Mouse (Mus musculus): Measurements from ENCODE around the gene Rpl13a.
"Not testable (repeated sequence)": the region's sequence is repeated elsewhere in the genome, so short reads cannot be mapped to it uniquely, and the experiment has no call there.

The Rpl13a gene

DNA sequence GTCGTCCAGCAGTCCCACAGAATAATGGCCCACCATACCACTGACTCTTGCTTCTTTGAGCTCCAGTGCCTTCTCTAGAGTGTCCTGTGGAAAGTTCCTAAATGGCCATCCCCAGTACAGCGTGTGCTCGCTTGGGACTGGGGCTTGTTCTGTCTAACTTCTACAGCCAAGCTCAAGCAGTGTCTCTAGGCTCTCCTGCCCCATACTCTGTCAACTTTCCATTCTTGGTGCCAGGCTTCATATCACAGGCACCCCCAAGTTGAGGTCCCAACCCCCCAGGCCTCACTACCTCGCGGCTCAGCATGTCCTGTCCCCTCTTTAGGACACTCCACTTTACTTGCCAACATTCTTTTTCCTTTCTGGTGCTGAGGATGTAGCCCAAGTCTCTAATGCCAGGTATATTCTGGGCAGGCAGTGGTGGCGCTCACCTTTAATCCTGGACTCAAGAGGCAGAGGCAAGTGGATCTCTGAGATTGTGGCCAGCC, 31.8 kb upstream of the Rpl13a start:
- in situ Hi-C loops (cut with MboI; ENCODE audit: low pct_unique_long_range_greater_than_20kb in 1 of 2, low sequenced_read_pairs in 2 of 2, unreplicated experiment in 1 of 2), result no loop called here

- in situ Hi-C loops (cut with MboI; ENCODE audit: low pct_unique_long_range_greater_than_20kb in 1 of 2, low sequenced_read_pairs in 2 of 2, unreplicated experiment in 1 of 2), result no loop called here
Measured at GRCm38 (mm10) chr7:45158991-45159390, 30.4 kb upstream of the Rpl13a start.

DNA sequence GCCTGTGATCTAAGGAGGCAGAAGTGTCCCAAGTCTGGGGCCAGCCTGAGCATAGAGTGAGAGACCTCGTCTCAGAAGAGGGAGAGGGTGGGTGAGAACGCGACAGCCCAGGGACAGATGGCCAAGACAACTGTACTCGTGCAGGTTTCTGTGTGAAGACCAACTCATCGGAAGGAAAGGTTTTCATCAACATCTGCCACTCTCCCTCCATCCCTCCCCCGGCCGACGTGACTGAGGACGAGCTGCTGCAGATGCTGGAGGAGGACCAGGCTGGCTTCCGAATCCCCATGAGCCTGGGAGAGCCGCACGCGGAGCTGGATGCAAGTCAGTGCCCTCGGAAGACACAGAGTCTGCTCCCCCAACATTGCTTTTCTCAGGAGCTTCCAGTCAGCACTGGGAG, 28.9 kb upstream of the Rpl13a start:
- in situ Hi-C loops (cut with MboI; ENCODE audit: low pct_unique_long_range_greater_than_20kb in 1 of 2, low sequenced_read_pairs in 2 of 2, unreplicated experiment in 1 of 2), result no loop called here

DNA sequence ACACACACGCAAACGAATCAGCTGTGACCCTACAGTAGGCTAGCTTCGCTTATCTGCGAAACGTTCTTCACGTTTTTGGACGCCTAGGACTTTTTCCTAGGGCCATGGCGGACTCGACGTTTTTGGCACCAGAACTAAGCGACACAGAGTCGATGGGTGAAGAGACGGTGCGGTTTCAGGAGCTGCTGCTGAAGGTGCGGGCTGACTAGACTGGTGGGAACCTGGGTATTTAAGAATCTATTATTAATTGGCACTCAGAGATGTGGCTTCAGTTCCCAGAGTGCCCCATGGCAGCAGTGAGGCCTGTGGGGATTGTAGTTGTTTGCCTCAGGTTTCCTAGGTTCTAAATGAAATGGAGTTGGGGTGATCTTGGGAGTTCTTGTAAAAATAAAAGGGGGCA, 27.6 kb upstream of the Rpl13a start:
- in situ Hi-C loops (cut with MboI; ENCODE audit: low pct_unique_long_range_greater_than_20kb in 1 of 2, low sequenced_read_pairs in 2 of 2, unreplicated experiment in 1 of 2), result no loop called here

DNA sequence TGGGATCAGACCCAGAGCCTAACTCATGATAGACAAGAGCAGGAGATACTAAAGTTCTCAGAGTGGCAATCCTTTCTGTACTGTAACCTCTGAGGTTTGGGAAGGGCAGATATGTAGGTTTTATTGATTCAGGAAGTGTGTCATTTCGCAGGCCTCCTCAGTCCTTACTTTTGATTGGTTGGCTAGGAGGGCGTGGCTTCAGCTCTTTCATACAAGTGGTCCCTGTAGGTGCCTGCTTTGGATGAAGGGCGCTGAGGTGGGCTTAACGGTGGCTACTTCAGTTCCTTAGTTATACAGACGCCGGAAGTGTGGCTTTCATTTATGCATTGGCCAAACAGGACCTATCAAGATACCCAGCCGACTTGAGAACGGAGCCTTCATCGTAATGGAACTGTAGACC, 27.0 kb upstream of the Rpl13a start:
- in situ Hi-C loops (cut with MboI; ENCODE audit: low pct_unique_long_range_greater_than_20kb in 1 of 2, low sequenced_read_pairs in 2 of 2, unreplicated experiment in 1 of 2), result no loop called here

DNA sequence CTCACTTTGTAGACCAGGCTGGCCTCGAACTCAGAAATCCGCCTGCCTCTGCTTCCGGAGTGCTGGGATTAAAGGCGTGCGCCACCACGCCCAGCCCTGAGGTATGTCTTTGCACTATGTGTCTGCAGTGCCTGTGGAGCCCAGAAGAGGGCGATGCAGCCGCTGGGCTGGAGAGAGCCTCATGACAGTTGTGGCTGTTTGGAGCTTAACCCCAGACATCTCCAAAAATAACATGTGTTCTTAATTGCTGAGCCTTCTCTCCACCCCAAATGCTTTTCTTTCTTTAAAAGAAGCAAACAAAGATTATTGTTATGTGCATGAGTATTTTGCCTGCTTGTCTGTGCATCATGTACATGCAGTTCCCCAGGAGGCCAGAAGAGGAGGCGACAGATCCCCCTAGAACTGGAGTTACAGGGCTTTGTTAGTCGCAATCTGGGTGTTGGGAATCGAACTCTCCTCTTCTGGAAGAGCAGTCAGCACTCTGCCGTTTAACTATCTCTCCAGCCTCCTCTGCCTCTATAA, 26.5 kb upstream of the Rpl13a start:
- in situ Hi-C loops (cut with MboI; ENCODE audit: low pct_unique_long_range_greater_than_20kb in 1 of 2, low sequenced_read_pairs in 2 of 2, unreplicated experiment in 1 of 2), result no loop called here

GRCm38 (mm10) chr7:45154096-45154992, 25.8 kb upstream of the Rpl13a start, which contains the start of the genes Pih1d1 and Aldh16a1:
TSS of gene Pih1d1 (plus strand) at chr7:45154303.
TSS of gene Aldh16a1 (minus strand) at chr7:45154584.
- in situ Hi-C loops (cut with MboI; ENCODE audit: low pct_unique_long_range_greater_than_20kb in 1 of 2, low sequenced_read_pairs in 2 of 2, unreplicated experiment in 1 of 2), result no loop called here

DNA sequence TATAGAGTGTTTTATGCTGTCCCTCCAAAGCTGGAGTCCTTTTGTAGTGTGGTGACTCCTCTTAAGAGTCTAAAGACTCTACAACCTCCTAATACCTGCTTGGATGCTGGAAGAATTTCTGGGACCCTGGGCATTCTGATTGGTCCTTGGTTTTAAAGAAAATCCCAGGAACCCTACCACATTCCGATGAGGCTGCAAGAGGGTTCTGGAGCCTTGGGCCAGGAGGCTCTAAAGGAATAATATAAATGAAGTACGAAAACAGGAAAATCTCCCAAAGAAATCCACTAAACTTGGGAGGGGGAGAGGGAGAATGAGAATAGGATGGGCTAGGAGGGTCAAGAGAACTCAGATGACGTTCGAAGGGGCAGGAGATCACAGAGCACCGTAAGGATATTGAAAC, 25.0 kb upstream of the Rpl13a start:
- in situ Hi-C loops (cut with MboI; ENCODE audit: low pct_unique_long_range_greater_than_20kb in 1 of 2, low sequenced_read_pairs in 2 of 2, unreplicated experiment in 1 of 2), result no loop called here

- in situ Hi-C loops (cut with MboI; ENCODE audit: low pct_unique_long_range_greater_than_20kb in 1 of 2, low sequenced_read_pairs in 2 of 2, unreplicated experiment in 1 of 2), result not testable (repeated sequence)
Measured at GRCm38 (mm10) chr7:45153052-45153451, 24.5 kb upstream of the Rpl13a start.

GRCm38 (mm10) chr7:45151303-45151702, 22.7 kb upstream of the Rpl13a start:
- in situ Hi-C loops (cut with MboI; ENCODE audit: low pct_unique_long_range_greater_than_20kb in 1 of 2, low sequenced_read_pairs in 2 of 2, unreplicated experiment in 1 of 2), result no loop called here

DNA sequence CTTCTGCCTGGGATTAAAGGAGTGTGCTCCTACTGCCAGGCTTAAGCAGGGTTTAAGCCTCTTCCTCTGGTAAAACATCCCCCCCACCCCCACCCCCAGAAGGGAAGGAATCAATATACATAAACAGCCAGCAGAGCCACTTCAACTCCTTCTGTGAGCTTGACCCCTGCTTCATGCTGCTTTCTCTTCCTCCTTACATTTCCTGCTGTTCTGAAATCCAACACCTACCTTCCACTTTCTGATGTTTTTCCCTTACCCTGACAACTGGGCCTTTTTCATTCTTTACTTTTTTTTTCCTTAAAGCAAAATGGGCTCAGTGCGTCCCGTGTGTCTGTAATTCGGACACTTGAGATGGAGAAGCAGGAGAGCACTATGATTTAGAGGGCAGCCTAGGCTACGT, 21.8 kb upstream of the Rpl13a start:
- in situ Hi-C loops (cut with MboI; ENCODE audit: low pct_unique_long_range_greater_than_20kb in 1 of 2, low sequenced_read_pairs in 2 of 2, unreplicated experiment in 1 of 2), result no loop called here

DNA sequence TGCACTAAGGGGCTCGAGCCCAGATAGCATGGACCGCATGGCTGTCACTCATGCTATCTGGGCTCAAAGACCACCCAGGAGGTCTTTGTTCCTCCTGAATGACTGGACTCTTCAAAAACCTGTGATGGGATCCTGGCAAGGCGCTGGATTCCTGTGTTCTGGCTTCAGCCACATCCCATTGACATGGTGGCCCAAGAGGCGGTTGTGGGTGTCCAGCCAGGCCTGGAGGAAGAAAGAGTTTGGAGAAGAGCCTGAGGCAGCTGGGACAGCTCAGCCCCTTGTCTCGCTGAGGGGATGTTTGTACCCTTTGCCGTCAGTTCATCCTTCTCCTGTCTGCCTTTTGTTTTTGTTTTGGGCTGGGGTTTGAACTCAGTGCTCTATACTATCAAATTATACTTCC, 21.0 kb upstream of the Rpl13a start:
- in situ Hi-C loops (cut with MboI; ENCODE audit: low pct_unique_long_range_greater_than_20kb in 1 of 2, low sequenced_read_pairs in 2 of 2, unreplicated experiment in 1 of 2), result no loop called here

DNA sequence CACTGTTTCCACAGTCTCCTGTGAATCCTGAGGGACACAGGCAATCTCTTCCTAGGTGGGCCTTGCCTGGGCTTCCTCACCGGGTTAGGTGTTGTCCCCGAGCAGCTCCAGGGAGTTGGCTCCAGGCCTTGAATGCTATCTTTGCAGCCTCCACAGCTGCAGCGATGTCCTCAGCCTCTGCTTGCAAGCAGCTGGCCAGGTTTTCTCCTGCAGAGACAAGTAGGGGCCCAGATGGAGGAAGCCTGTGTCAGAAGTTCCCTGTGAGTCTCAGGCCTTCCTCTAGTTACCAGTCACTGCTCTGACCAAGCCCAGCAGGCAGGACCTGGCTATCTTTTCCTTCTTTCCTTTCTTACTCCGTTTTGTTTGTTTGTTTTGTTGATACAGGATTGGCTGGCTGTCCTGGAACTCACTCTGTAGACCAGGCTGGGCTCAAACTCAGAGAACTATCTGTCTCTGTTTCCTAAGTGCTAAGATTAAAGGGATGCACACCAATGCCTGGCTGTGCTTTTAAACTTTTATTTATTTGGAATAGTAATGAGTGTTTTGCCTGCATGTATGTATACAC, 20.1 kb upstream of the Rpl13a start:
- in situ Hi-C loops (cut with MboI; ENCODE audit: low pct_unique_long_range_greater_than_20kb in 1 of 2, low sequenced_read_pairs in 2 of 2, unreplicated experiment in 1 of 2), result no loop called here

DNA sequence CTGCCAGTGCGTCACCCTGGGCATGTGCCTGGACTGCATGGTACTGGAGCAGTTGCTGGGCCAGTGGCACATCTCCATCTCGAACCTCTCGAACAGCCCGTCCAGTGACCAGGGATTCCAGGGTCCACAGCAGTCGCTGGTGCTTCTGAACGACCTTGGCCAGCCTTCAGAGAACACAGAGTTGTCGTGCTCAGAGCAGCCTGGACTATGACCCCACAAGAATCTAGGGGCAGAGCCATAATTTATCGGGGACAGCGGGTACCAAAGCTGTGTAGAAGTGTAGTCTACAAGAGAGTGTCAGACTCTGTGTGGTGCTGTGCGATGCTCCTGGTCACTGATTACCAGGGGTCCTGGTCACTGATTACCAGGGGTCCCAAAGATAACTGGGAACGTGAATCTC, 19.3 kb upstream of the Rpl13a start:
- in situ Hi-C loops (cut with MboI; ENCODE audit: low pct_unique_long_range_greater_than_20kb in 1 of 2, low sequenced_read_pairs in 2 of 2, unreplicated experiment in 1 of 2), result no loop called here

DNA sequence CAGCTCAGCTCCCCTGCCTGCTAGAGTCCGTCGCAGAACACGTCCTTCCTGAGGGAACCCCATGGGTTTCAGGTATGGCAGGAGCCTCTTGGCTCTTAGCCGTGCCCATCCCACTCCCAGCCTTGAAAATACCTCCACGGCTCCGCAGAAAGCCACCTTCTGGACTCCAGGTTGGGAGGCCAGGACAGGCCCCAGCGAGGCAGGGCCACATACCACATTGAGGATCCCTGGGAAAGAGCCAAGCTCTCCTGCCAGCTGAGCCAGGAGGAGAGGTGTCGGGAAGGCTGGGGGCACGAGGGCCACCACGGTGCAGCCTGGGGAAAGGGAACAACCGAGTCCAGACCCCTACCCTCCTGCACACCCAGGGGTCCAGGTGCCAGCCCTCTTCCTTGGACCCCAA, 18.7 kb upstream of the Rpl13a start:
- in situ Hi-C loops (cut with MboI; ENCODE audit: low pct_unique_long_range_greater_than_20kb in 1 of 2, low sequenced_read_pairs in 2 of 2, unreplicated experiment in 1 of 2), result no loop called here

DNA sequence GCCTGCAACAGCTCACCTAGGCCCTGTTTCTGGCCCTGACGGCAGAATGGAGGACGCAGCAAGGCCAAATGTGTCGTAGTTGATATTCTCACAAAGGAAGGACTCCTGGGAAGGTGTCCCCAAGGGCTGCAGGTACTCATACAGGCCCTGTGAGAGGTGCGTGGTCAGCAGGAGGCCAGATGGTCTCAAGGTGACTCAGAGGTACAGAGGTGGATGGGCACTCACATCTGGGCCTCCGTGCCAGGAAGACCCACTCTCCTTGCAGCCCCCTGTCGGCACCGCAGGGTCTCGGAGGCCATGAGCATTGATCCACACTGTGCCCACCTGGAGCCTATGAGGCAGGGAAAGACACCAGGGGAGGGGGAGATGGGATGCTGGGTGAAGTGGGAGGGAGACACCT, 16.9 kb upstream of the Rpl13a start:
- in situ Hi-C loops (cut with MboI; ENCODE audit: low pct_unique_long_range_greater_than_20kb in 1 of 2, low sequenced_read_pairs in 2 of 2, unreplicated experiment in 1 of 2), result no loop called here

DNA sequence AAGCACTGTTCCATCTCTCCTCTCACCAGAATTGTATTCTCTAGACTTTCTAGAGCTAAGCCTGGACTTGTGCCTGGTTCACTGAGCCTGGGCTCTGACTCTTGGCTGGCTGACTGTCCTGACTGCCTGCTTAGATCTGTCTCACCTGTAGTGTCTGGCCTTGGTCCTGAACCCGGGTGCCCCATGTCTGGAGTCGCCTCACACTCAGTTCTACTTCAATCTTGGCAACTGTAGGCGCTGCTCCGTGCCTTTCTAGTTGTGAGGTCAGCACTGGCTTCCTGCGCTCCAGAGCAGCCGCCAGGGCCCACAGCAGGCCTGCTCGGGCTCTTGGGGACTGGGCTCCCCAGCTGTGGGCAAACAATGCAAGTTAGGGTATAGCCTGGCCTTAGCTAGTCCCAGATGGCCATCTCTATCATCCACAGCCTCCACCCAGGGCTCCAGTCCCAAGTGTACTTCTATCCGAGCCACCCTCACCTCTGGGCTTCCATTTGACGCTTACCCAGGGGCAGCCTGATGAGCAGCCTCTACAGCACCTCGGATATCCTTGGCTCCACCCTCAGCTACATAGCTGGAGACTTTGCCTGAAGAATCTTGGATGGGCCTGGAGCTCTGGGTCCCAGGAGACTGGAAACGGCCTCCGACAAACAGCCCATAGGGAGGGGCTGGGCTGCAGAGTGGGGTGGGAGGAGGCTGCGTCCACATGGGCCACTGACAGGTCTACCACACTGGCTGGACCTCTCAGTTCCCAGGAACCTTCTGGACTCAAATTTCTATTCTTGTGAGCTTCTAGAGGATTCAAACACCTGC, 16.0 kb upstream of the Rpl13a start:
- in situ Hi-C loops (cut with MboI; ENCODE audit: low pct_unique_long_range_greater_than_20kb in 1 of 2, low sequenced_read_pairs in 2 of 2, unreplicated experiment in 1 of 2), result no loop called here

DNA sequence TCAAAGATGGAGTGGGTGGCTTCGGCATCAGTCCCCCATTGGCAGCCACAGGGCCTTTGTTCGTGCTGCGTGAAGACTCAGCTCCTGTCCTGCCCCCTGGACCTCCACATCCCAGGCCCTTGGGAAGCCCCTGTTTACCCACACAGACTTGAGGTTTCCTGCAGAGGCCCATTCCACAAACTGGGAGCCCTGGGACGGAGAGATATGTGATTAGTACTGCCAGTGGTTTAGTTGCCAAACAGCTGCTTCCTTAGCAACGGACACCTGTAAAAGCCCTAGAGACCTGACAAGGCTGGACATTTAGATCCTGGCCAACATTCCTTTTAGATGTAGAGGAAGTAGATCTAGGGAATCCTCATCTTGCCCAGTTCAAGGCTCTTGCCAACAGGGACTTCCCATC, 13.4 kb upstream of the Rpl13a start:
- in situ Hi-C loops (cut with MboI; ENCODE audit: low pct_unique_long_range_greater_than_20kb in 1 of 2, low sequenced_read_pairs in 2 of 2, unreplicated experiment in 1 of 2), result no loop called here

- in situ Hi-C loops (cut with MboI; ENCODE audit: low pct_unique_long_range_greater_than_20kb in 1 of 2, low sequenced_read_pairs in 2 of 2, unreplicated experiment in 1 of 2), result no loop called here
Measured at GRCm38 (mm10) chr7:45141319-45141718, 12.8 kb upstream of the Rpl13a start.

Measured in mouse embryonic stem cell (cell line).